Mouse (Mus musculus): ENCODE data around the gene Twnk. TPM values are rescaled to one million over a fixed set of nuclear protein-coding genes. Genes with fewer than 3 reads are reported as not detected.

Twnk gene
- total RNA-seq, 2 experiments from 2014 or later: 18.4 to 18.6 TPM

- ATAC-seq (replicated peaks; ENCODE audit: poor library complexity): peak; percentile 64
Observed at GRCm38 (mm10) chr19:45047935-45048643, 42.6 kb downstream of the Twnk start.

- no peak for ATAC-seq (replicated peaks; ENCODE audit: poor library complexity)
Observed at GRCm38 (mm10) chr19:45048644-45049365, 43.3 kb downstream of the Twnk start.

GRCm38 (mm10) chr19:45049523-45049922 is 44.1 kb downstream of the Twnk start:
- ATAC-seq (replicated peaks; ENCODE audit: poor library complexity): no peak

DNA sequence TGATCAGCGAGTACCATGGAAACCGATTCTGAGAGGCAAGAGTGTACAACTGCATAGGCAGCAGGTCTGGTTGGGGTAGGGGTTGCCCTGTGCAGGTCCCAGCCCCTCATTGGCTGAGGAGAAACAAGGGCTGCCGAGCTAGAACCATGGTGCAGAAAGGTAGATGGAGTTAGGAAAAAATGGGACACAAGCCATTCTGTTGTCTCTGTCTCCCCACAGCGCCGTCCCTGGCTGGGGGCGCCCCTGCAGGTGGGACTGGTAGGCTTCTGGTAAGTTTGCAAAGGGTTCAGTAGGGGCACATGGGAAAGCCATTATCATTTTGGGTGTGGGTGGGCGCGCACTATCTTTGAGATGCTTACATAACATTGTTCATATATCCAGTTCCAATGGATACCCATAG is 48.0 kb downstream of the Twnk start:
- no peak for ATAC-seq (replicated peaks; ENCODE audit: poor library complexity)

- ATAC-seq (replicated peaks; ENCODE audit: poor library complexity): no peak
Observed at GRCm38 (mm10) chr19:45054892-45055690, 49.6 kb downstream of the Twnk start.

- peak; percentile 55 for ATAC-seq (replicated peaks; ENCODE audit: poor library complexity)
Observed at GRCm38 (mm10) chr19:45056364-45056763, 50.9 kb downstream of the Twnk start.

GRCm38 (mm10) chr19:45056908-45057698 is 51.6 kb downstream of the Twnk start:
- no peak for ATAC-seq (replicated peaks; ENCODE audit: poor library complexity)

DNA sequence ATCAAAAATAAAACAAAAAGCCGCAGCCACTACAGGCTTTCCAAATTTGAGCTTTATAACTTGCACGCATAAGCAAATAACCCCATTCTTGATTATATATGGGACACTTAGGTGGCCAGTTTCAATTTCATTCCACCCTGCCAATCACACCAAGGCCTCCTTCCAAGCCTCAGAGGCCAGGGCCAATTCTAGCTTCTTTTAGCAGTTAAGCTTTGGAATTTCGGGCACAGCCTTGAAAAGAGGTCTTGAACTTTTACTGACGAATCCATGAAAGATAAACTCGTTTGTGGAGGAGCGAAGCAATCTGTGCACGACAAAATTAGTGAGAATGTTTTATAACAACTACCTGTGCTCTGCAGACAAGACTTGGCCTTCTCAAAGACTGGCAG is 52.3 kb downstream of the Twnk start:
- ATAC-seq (replicated peaks; ENCODE audit: poor library complexity): no peak

DNA sequence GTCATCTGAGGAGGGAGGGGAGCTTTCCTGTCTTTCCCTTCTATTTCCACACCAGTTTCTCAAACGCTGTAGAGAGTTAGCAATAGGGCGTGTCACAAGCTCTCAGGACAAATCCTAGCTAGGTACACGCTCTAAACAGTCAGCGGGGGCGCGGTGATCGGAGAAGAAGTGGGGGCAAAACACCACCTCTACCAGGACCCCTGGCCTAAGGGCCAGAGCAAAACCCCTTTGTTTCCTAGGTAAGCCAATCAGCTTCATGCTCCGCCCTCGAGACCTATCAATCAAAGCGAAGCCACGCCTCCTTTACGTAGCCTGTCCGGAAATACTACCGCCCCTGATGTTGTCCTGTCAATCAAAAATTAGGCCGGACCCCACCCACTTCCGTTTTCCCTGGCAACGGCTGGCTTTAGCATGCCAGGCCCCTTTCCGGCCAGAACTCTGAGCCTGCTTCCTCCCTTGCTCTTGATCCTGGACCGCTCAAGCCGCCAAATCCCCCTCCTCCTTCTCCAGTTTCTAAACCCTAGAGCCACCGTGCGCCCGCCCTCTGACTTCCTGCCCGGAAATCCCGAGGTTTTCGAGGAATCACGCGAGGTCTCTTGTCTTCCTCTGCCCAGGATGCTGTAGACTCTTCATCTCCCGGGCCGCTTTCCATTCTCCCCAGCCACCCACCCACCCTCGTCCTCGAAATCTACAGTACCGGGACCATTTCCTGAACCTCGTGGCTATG is 52.8 kb downstream of the Twnk start:
- peak; percentile 88 for ATAC-seq (replicated peaks; ENCODE audit: poor library complexity)

DNA sequence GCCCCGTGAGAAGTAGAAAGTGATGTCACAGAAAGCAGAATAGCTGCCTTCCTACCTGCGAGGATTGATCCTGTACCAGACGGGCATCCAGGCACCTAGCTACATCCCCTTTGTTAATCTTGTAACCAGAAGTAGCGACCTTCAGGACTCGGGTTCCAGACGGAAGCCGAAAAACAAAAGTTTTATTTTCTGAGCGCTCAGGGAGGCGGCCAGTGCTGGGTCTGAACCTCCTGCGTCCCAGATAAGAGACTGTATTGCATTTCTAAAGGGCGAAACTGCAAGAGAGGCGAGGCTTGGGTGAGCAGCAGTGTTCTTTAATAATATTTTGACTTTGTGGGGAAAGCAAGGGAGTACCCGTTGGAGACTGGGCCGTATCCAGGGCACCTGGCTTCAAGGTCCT is 53.4 kb downstream of the Twnk start:
- ATAC-seq (replicated peaks; ENCODE audit: poor library complexity): no peak

Other genes starting within 250 kb of the Twnk start
- not detected in 2 replicates for gene Pax2, start 249.6 kb upstream of the Twnk start, total RNA-seq (2015)
- gene Pax2, start 249.6 kb upstream of the Twnk start, total RNA-seq (2017): not detected in 2 replicates
- gene Slf2, start 74.5 kb upstream of the Twnk start, total RNA-seq (2015): 28.4 and 34.7 TPM in 2 replicates
- 35.4 and 42.4 TPM in 2 replicates for gene Slf2, start 74.5 kb upstream of the Twnk start, total RNA-seq (2017)
- 0.15 and 0.30 TPM in 2 replicates for gene Sema4g, start 16.6 kb upstream of the Twnk start, total RNA-seq (2015)
- 0.03 TPM in 1 of 2 replicates, not detected in the other for gene Sema4g, start 16.6 kb upstream of the Twnk start, total RNA-seq (2017)
- gene Mrpl43, start 779 bp downstream of the Twnk start, total RNA-seq (2015): 44.3 and 44.8 TPM in 2 replicates
- 25.2 and 30.3 TPM in 2 replicates for gene Mrpl43, start 779 bp downstream of the Twnk start, total RNA-seq (2017)
- 4.8 and 5.1 TPM in 2 replicates for gene Lzts2, start 8.8 kb downstream of the Twnk start, total RNA-seq (2015)
- gene Lzts2, start 8.8 kb downstream of the Twnk start, total RNA-seq (2017): 7.7 and 8.6 TPM in 2 replicates
- gene Pdzd7, start 40.1 kb downstream of the Twnk start, total RNA-seq (2015): 0.05 TPM in 1 of 2 replicates, not detected in the other
- gene Pdzd7, start 40.1 kb downstream of the Twnk start, total RNA-seq (2017): not detected in 2 replicates
- 17.5 and 23.8 TPM in 2 replicates for gene Sfxn3, start 41.8 kb downstream of the Twnk start, total RNA-seq (2015)
- 2.4 and 3.1 TPM in 2 replicates for gene Sfxn3, start 41.8 kb downstream of the Twnk start, total RNA-seq (2017)
- 0.17 and 0.25 TPM in 2 replicates for gene Kazald1, start 69.6 kb downstream of the Twnk start, total RNA-seq (2015)
- gene Kazald1, start 69.6 kb downstream of the Twnk start, total RNA-seq (2017): 0.83 and 0.84 TPM in 2 replicates
- not detected in 2 replicates for gene Tlx1, start 145.0 kb downstream of the Twnk start, total RNA-seq (2015)
- gene Tlx1, start 145.0 kb downstream of the Twnk start, total RNA-seq (2017): not detected in 2 replicates
- not detected in 2 replicates for gene Lbx1, start 230.1 kb downstream of the Twnk start, total RNA-seq (2015)
- not detected in 2 replicates for gene Lbx1, start 230.1 kb downstream of the Twnk start, total RNA-seq (2017)